Mouse (Mus musculus): Measurements from ENCODE around the gene Alox5. TPM values are rescaled to one million over a fixed set of nuclear protein-coding genes. Genes with fewer than 3 reads are reported as not detected.

Alox5 gene
- polyA plus RNA-seq, 1 experiment from 2014 or later = 0.46 TPM

GRCm38 (mm10) chr6:116412546-116413325 is 48.2 kb downstream of the Alox5 start:
- no peak for TF ChIP-seq CTCF (IDR thresholded peaks at IDR 0.05; ENCODE audit: low read depth)
- no peaks in the 10 kb centered on the region for H3K4me1 ChIP-seq (replicated peaks; ENCODE audit: insufficient read depth, low read length)
- H3K4me2 ChIP-seq (ENCODE audit: low read length) = no peak overlapping the region
- ATAC-seq (replicated peaks; ENCODE audit: low FRiP score, low read depth) = no peak
- no peak for DNase-seq (ENCODE audit: low spot score)
- H3K27ac ChIP-seq = no peak overlapping the region
- no peaks in the 10 kb centered on the region for H3K36me3 ChIP-seq (ENCODE audit: insufficient read depth, low read length)
- no peaks in the 10 kb centered on the region for H3K9me3 ChIP-seq (replicated peaks; ENCODE audit: low read length)
- 91% methylated on average over 13 of the region's 14 CpGs for WGBS
- H3K27me3 ChIP-seq (ENCODE audit: insufficient read depth, low read length) = no peaks in the 10 kb centered on the region
- no peak overlapping the region for H3K4me3 ChIP-seq (replicated peaks; ENCODE audit: low read depth, low read length)
- H3K9ac ChIP-seq (ENCODE audit: low read depth, low read length) = no peak overlapping the region

GRCm38 (mm10) chr6:116411716-116412115 is 49.3 kb downstream of the Alox5 start:
- Histone ChIP-seq H3K9me3 (replicated peaks; ENCODE audit: low read length) (no peaks in the 10 kb centered on the region), H3K27me3 (ENCODE audit: insufficient read depth, low read length) (no peaks in the 10 kb centered on the region), H3K27ac (no peak overlapping the region), H3K9ac (ENCODE audit: low read depth, low read length) (no peak overlapping the region), H3K36me3 (ENCODE audit: insufficient read depth, low read length) (no peaks in the 10 kb centered on the region; the same call in 1 of the 2 replicates), H3K4me2 (ENCODE audit: low read length) (no peak overlapping the region), H3K4me3 (replicated peaks; ENCODE audit: low read depth, low read length) (no peak overlapping the region), H3K4me1 (replicated peaks; ENCODE audit: insufficient read depth, low read length) (no peaks in the 10 kb centered on the region)
- WGBS = 81% methylated on average over 3 of the region's 3 CpGs
- no peak for DNase-seq (ENCODE audit: low spot score)
- ATAC-seq (replicated peaks; ENCODE audit: low FRiP score, low read depth) = no peak
- TF ChIP-seq CTCF (IDR thresholded peaks at IDR 0.05; ENCODE audit: low read depth) = no peak

DNA sequence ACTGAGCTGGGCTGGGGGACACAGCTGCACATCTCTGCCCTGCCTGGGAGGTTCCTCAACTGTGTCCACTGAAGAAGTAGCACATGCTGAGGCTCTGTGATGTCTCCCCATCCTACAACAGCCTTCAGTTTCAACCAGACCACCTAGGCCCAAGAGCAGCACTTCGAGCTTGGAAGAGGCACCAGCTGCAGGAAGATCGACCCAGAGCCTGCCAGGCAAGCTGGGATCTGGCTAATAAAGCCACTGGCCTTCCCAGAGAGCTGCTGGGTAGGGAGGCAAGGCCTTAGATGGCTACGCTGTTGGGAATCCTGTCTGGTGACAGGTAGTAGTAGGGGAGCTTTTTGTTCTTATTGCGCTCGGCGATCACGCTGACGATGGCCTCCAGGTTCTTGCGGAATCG is 50.5 kb downstream of the Alox5 start:
- H3K27me3 ChIP-seq (ENCODE audit: insufficient read depth, low read length) = no peaks in the 10 kb centered on the region
- no peak overlapping the region for H3K9ac ChIP-seq (ENCODE audit: low read depth, low read length)
- H3K4me1 ChIP-seq (replicated peaks; ENCODE audit: insufficient read depth, low read length) = no peaks in the 10 kb centered on the region
- DNase-seq (ENCODE audit: low spot score) (no peak), ATAC-seq (replicated peaks; ENCODE audit: low FRiP score, low read depth) (no peak)
- WGBS = 95% methylated on average over 10 of the region's 10 CpGs
- H3K4me2 ChIP-seq (ENCODE audit: low read length) = no peak overlapping the region
- H3K36me3 ChIP-seq (ENCODE audit: insufficient read depth, low read length) = no peaks in the 10 kb centered on the region; the same call in 1 of the 2 replicates
- H3K27ac ChIP-seq = no peak overlapping the region
- H3K4me3 ChIP-seq (replicated peaks; ENCODE audit: low read depth, low read length) = no peak overlapping the region
- H3K9me3 ChIP-seq (replicated peaks; ENCODE audit: low read length) = no peaks in the 10 kb centered on the region
- no peak for TF ChIP-seq CTCF (IDR thresholded peaks at IDR 0.05; ENCODE audit: low read depth)

- Histone ChIP-seq H3K4me1 (replicated peaks; ENCODE audit: insufficient read depth, low read length) (no peaks in the 10 kb centered on the region), H3K4me2 (ENCODE audit: low read length) (no peak overlapping the region), H3K27ac (no peak overlapping the region), H3K36me3 (ENCODE audit: insufficient read depth, low read length) (peaks cover 3% of the 10 kb centered on the region; the same call in 1 of the 2 replicates), H3K4me3 (replicated peaks; ENCODE audit: low read depth, low read length) (no peak overlapping the region), H3K27me3 (ENCODE audit: insufficient read depth, low read length) (no peaks in the 10 kb centered on the region), H3K9me3 (replicated peaks; ENCODE audit: low read length) (no peaks in the 10 kb centered on the region), H3K9ac (ENCODE audit: low read depth, low read length) (no peak overlapping the region)
- WGBS = 84% methylated on average over 6 of the region's 6 CpGs
- no peak for ATAC-seq (replicated peaks; ENCODE audit: low FRiP score, low read depth)
- DNase-seq (ENCODE audit: low spot score) = no peak
- TF ChIP-seq CTCF (IDR thresholded peaks at IDR 0.05; ENCODE audit: low read depth) = no peak
Measured at GRCm38 (mm10) chr6:116407956-116408657, 52.9 kb downstream of the Alox5 start.

DNA sequence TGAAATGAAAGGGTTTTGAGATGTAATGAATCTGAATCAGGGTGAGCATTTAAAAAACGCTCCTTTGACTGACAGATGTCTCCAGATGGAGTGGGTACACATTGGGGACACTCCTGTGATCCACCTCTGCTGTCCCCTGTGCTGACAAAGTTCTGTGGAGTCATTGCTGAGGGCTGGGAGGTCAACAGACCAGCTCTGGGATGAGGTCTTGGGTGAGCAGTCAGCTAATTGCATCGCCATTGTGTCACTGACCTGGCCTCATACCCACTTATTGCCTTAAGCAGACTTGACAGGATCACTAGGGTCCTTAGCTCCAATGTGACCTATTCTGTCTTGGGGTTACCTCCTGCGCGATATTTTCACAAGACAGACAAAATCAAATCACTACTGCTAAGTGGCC is 53.8 kb downstream of the Alox5 start:
- DNase-seq (ENCODE audit: low spot score) = no peak
- WGBS = 85% methylated on average over 4 of the region's 4 CpGs
- Histone ChIP-seq H3K4me1 (replicated peaks; ENCODE audit: insufficient read depth, low read length) (no peaks in the 10 kb centered on the region), H3K4me3 (replicated peaks; ENCODE audit: low read depth, low read length) (no peak overlapping the region), H3K9me3 (replicated peaks; ENCODE audit: low read length) (no peaks in the 10 kb centered on the region), H3K27me3 (ENCODE audit: insufficient read depth, low read length) (no peaks in the 10 kb centered on the region), H3K9ac (ENCODE audit: low read depth, low read length) (no peak overlapping the region), H3K36me3 (ENCODE audit: insufficient read depth, low read length) (peaks cover 3% of the 10 kb centered on the region; the same call in 1 of the 2 replicates), H3K4me2 (ENCODE audit: low read length) (no peak overlapping the region), H3K27ac (no peak overlapping the region)
- no peak for ATAC-seq (replicated peaks; ENCODE audit: low FRiP score, low read depth)
- no peak for TF ChIP-seq CTCF (IDR thresholded peaks at IDR 0.05; ENCODE audit: low read depth)

DNA sequence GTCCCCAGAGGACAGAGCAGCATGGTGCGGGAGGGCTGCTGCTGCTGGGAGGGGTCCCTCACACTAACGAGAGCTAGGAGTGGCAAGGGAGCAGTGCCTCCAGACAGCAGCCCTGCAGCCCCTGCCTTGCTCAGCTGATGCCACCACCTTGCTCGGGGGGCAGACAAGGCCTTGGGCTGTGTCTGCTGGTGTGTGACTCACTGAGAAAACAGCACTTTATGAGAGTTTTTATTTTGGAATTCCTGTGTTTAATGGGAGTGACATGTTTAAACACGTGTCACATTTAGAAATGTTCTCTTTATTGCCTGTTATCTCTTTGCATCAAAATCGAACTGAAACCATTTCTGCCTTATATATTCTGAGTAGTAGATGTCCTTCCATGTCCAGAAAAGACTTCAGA is 54.3 kb downstream of the Alox5 start:
- no peak for TF ChIP-seq CTCF (IDR thresholded peaks at IDR 0.05; ENCODE audit: low read depth)
- WGBS = 52% methylated on average over 5 of the region's 5 CpGs
- ATAC-seq (replicated peaks; ENCODE audit: low FRiP score, low read depth) = no peak

More for the DNA sequence above, 54.3 kb downstream of the Alox5 start:
- H3K9me3 ChIP-seq (replicated peaks; ENCODE audit: low read length) = no peaks in the 10 kb centered on the region
- no peak overlapping the region for H3K9ac ChIP-seq (ENCODE audit: low read depth, low read length)
- DNase-seq (ENCODE audit: low spot score) = no peak
- no peak overlapping the region for H3K4me2 ChIP-seq (ENCODE audit: low read length)
- H3K27ac ChIP-seq = no peak overlapping the region
- H3K4me1 ChIP-seq (replicated peaks; ENCODE audit: insufficient read depth, low read length) = no peaks in the 10 kb centered on the region
- no peaks in the 10 kb centered on the region for H3K27me3 ChIP-seq (ENCODE audit: insufficient read depth, low read length)
- H3K4me3 ChIP-seq (replicated peaks; ENCODE audit: low read depth, low read length) = no peak overlapping the region
- H3K36me3 ChIP-seq (ENCODE audit: insufficient read depth, low read length) = peaks cover 3% of the 10 kb centered on the region; the same call in 1 of the 2 replicates
